Mouse (Mus musculus) liver, embryonic 13.5 days (tissue): ENCODE results near the gene Cdk2ap2. TPM values are rescaled to one million over a fixed set of nuclear protein-coding genes. Genes with fewer than 3 reads are reported as not detected.

Source experiments
- ATAC-seq: fragments of 200-750 bp; cut with Nextera tagmentation; 2 replicates; pipeline ENCODE4 v1.8.0; 2017; ENCODE audit warnings: low read depth, mild to moderate bottlenecking, moderate number of reproducible peaks, moderate library complexity
- DNase-seq: peaks from one replicate; pipeline ENCODE4 v3.0.0; 2022
- H3K27ac ChIP-seq: fragments of 300-500 bp; sonication (generic); 2 replicates; pipeline ENCODE4 v1.5.1; 2015; ENCODE audit warnings: moderate library complexity, mild to moderate bottlenecking, inconsistent platforms
- H3K27me3 ChIP-seq: fragments of 300-500 bp; sonication (generic); 2 replicates; pipeline ENCODE4 v1.6.1; 2015; ENCODE audit warnings: mild to moderate bottlenecking, inconsistent platforms
- H3K36me3 ChIP-seq: fragments of 300-500 bp; sonication (generic); 2 replicates; pipeline ENCODE4 v1.6.1; 2015; ENCODE audit warnings: mild to moderate bottlenecking, inconsistent platforms
- H3K4me1 ChIP-seq: fragments of 300-500 bp; sonication (generic); replicated peaks from 2 replicates; pipeline ENCODE4 v1.6.1; 2015; ENCODE audit warnings: inconsistent platforms
- H3K4me2 ChIP-seq: fragments of 300-500 bp; sonication (generic); 2 replicates; pipeline ENCODE4 v1.6.1; 2015; ENCODE audit warnings: inconsistent platforms, mild to moderate bottlenecking, moderate library complexity
- H3K4me3 ChIP-seq: fragments of 300-500 bp; sonication (generic); replicated peaks from 2 replicates; pipeline ENCODE4 v1.5.1; 2015; ENCODE audit warnings: mild to moderate bottlenecking, inconsistent platforms
- H3K9ac ChIP-seq: fragments of 300-500 bp; sonication (generic); 2 replicates; pipeline ENCODE4 v1.6.1; 2015; ENCODE audit warnings: mild to moderate bottlenecking, inconsistent platforms
- H3K9me3 ChIP-seq: fragments of 300-500 bp; sonication (generic); replicated peaks from 2 replicates; pipeline ENCODE4 v1.6.1; 2016; ENCODE audit warnings: inconsistent platforms
- WGBS: fragments of 180-500 bp; shearing (Covaris S2); methylation state at CpG from one replicate; pipeline ENCODE4 v1.1.7; 2015; ENCODE audit not compliant: insufficient replicate concordance; 5-methylcytosine and 5-hydroxymethylcytosine counted together
- polyA plus RNA-seq: library from polyadenylated mRNA; unstranded; fragments of >200 nt; fragmentation: Nextera tagmentation; extraction: Ambion mirVana; gene quantifications from 2 replicates; pipeline ENCODE4 v1.2.1, GENCODE M21; 2015

The Cdk2ap2 gene
- polyA plus RNA-seq, 1 experiment from 2014 or later = 94.7 TPM

DNA sequence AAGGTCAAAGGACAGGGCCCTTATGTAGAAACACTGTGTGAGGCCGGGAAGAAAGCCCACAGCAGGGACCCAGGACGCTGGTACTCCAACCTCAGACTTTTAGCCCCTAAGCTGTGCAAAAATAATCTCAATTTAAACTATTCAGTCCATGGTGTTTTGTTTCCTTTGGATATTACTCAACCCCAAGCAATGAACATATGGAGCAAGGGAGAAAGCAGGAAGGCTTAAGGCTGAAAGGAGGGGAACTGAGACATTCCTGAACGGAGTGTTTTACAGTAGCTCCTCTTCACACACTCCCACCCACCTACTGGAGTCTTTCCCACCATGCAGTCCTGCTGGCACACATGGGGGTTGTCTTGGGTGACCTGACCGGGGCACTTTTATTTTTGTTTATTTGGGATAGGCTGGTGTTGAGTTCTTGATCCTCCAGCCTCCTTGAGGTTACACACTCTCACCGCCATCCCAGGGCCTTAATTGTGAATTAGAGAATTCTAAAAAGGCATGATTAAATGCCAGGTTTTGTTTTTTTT lies 2.1 kb upstream of the Cdk2ap2 start:
- 72% methylated on average over 5 of the region's 5 CpGs for WGBS
- H3K4me1 ChIP-seq = peaks cover 43% of the 10 kb centered on the region
- no peak overlapping the region for H3K27ac ChIP-seq
- no peak overlapping the region for H3K9ac ChIP-seq
- peaks cover under 1% of the 10 kb centered on the region; the same call in 1 of the 2 replicates for H3K27me3 ChIP-seq
- no peak for DNase-seq
- H3K4me3 ChIP-seq = no peak overlapping the region
- peaks cover 6% of the 10 kb centered on the region for H3K36me3 ChIP-seq
- H3K9me3 ChIP-seq = no peaks in the 10 kb centered on the region
- H3K4me2 ChIP-seq = no peak overlapping the region
- ATAC-seq = no peak

DNA sequence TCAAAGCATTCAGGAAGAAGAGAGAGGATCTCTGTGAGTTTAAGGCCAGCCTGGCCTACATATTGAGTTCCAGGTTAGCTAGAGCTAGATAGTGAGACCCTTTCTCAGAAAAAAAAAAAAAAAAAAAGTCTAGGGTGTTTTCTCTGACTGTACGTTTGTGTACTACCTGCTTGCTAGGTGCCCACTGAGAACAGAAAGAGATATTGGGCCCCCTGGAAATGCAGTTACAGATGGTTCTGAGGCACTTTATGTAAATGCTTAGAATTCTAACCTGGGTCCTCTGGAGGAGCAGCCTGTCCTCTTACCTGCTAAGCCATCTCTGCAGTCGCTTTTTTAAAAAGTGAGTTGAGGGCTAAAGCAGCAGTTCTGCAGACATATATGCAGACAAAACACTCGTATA lies 1.2 kb upstream of the Cdk2ap2 start:
- WGBS = 61% methylated on average over 3 of the region's 3 CpGs
- peaks cover 10% of the 10 kb centered on the region for H3K27me3 ChIP-seq
- H3K4me2 ChIP-seq = peak overlapping the region; percentile 98
- H3K9ac ChIP-seq = peak overlapping the region; percentile 80; the same call in 1 of the 2 replicates
- no peak for ATAC-seq
- no peak overlapping the region for H3K27ac ChIP-seq
- peaks cover 52% of the 10 kb centered on the region for H3K4me1 ChIP-seq
- no peaks in the 10 kb centered on the region for H3K9me3 ChIP-seq
- peaks cover 6% of the 10 kb centered on the region for H3K36me3 ChIP-seq
- DNase-seq = no peak
- H3K4me3 ChIP-seq = peak overlapping the region; percentile 72

DNA sequence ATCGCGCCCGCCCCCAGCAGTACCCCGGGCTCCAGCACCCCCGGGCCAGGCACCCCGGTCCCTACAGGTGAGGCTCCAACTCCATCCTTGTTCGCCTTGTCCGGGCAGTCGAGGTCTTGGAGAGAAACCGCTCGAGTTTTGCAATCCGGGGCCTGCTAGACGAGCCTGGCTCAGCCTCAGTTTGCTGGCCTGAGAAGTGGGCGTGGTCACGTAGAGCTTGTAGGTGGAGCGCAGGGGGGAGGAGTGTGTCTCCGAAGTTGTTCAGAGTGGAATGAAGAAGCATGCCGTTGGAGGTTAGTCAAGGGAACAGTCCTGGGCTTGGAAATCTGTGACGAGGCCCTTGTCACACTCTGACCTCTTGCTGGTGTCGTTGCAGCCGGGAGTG lies 451 bp downstream of the Cdk2ap2 start:
- DNase-seq (peak; percentile 87), ATAC-seq (peak; percentile 74)
- Histone ChIP-seq H3K4me2 (peak overlapping the region; percentile 98), H3K9ac (peak overlapping the region; percentile 82), H3K27ac (peak overlapping the region; percentile 98), H3K4me1 (peaks cover 58% of the 10 kb centered on the region), H3K4me3 (peak overlapping the region; percentile 72), H3K36me3 (peaks cover 6% of the 10 kb centered on the region), H3K9me3 (no peaks in the 10 kb centered on the region), H3K27me3 (peaks cover 27% of the 10 kb centered on the region)
- WGBS = 2% methylated on average over 21 of the region's 21 CpGs

DNA sequence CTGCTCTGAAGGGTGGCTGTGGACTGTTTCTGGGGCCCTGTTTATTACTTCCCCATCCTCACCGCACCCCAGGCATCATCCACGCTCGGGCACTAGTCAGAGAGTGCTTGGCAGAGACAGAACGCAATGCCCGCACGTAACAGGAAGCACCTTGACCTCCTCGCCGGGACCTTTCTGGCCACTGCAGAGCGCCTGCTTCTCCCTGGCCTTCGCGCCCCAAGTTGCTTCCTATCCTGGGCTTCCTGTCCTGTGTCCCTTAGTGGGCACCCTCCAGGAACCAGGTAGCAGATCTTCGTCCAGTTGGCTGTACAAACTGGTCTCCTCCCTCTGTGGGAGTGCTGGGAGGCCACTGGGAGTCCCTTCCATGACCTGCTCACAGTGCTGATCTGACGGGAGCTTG lies 1.4 kb downstream of the Cdk2ap2 start:
- 77% methylated on average over 13 of the region's 13 CpGs for WGBS
- H3K27ac ChIP-seq = peak overlapping the region; percentile 76
- peaks cover 37% of the 10 kb centered on the region for H3K27me3 ChIP-seq
- ATAC-seq (no peak), DNase-seq (no peak)
- peak overlapping the region; percentile 82 for H3K9ac ChIP-seq
- peaks cover 6% of the 10 kb centered on the region for H3K36me3 ChIP-seq
- peaks cover 51% of the 10 kb centered on the region for H3K4me1 ChIP-seq
- H3K9me3 ChIP-seq = no peaks in the 10 kb centered on the region
- H3K4me2 ChIP-seq = peak overlapping the region; percentile 98
- peak overlapping the region; percentile 72 for H3K4me3 ChIP-seq

DNA sequence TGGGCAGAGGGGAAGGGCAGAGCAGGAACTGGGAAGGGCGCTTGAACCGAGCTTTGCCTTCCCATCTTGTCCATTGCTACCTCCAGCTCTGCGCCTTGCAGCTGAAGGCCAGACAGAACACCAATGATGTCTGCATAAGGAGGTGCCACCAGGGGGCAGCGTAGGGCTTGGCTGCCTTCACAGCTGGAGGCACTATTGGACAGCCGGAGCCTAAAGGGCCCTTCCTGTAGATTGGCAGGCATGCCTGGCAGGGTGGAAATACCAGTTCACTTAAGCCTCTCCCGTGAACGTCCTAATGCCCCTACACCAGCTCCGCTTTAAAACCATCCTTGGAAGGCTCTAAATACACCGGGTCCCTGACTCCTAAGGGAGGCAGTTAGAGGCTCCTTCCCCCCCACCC lies 2.1 kb downstream of the Cdk2ap2 start:
- Histone ChIP-seq H3K27me3 (peaks cover 42% of the 10 kb centered on the region), H3K4me2 (peak overlapping the region; percentile 98), H3K9ac (peak overlapping the region; percentile 82), H3K9me3 (no peaks in the 10 kb centered on the region), H3K4me1 (peaks cover 51% of the 10 kb centered on the region), H3K4me3 (peak overlapping the region; percentile 72), H3K27ac (peak overlapping the region; percentile 76), H3K36me3 (peaks cover 6% of the 10 kb centered on the region)
- WGBS = 4% methylated on average over 9 of the region's 9 CpGs
- peak; percentile 88 for DNase-seq
- ATAC-seq = 0 out of 2 replicates have a peak, but pooled peaks have one; percentile 4

DNA sequence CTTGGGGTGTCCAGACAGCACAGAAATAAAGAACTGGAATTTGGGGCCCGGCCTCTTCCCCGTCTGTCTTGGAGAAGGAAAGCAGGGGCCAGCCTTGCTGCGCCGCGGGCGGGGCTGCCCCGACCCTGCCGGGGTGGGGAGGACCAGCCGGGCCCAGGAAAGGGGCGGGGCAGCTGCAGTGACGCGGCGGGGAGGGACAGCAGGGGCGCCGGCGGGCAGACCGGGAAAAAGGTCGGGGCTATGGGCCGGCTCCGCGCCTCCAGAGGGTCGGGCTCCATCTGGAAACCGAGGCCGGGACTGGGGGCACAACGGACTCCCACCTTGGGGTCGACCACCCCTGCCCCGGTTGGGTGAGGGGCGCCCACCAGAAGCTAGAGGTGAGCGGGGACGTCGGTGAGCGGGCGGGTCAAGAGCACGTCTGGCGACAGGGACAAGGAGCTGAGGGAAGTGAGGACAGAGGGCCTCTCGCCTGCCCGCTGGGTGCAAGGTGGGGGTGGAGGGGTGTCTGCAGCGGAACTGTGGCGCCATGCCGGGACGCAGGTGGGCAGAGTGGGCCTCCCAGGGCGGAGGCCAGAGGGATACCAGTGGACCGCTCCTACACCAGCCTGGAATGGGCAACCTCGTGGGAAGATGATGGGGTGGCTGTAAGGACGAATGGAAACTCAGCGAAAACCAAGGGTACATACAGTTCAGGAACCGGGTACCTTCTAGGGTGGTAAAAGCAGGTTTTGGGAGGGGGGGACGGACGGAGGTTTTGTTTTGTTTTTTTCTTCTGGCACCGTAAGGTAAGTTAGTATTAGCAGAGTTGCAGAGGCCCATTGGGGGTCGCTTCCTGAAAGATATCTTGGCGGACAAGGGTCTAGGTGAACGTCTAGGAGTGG lies 3.1 kb downstream of the Cdk2ap2 start, which contains the start of gene Pitpnm1:
Gene Pitpnm1 (plus strand): TSS at position 162 of the 881 bp plus-strand sequence.
- 1% methylated on average over 53 of the region's 53 CpGs for WGBS
- Histone ChIP-seq H3K4me1 (peaks cover 51% of the 10 kb centered on the region), H3K4me2 (peak within 1 kb of the TSS; percentile 98), H3K4me3 (peak within 1 kb of the TSS; percentile 72), H3K27ac (peak within 1 kb of the TSS; percentile 76), H3K9ac (peak within 1 kb of the TSS; percentile 82), H3K36me3 (peaks cover 6% of the 10 kb centered on the region), H3K27me3 (peaks cover 45% of the 10 kb centered on the region), H3K9me3 (no peaks in the 10 kb centered on the region)
- DNase-seq (peak; percentile 76), ATAC-seq (no peak)

DNA sequence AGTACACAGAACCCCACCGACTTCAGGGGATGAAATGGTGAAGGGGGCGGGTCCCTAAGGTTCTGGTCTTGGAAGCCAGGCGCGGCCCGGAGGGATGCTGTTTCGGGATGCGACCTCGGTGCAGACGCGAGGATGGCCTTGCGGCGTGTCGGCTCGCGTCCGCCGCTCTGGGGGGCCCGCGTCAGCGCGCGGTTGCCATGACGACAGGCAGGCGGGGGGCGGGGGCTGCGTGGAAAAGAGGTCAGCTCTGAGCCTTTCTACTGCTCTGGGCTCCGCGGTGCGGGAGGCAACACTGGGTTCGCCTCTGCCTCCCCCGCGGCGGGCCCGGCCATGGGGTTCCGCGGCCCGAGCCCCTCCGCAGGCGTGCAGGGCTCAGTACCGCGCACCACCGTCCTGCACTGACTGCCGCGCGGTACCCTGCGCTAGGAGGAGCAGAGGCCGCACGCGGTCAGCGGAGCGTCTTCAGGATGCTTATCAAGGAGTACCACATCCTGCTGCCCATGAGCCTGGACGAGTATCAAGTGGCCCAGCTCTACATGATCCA lies 3.8 kb downstream of the Cdk2ap2 start:
- ATAC-seq = no peak
- 1% methylated on average over 52 of the region's 52 CpGs for WGBS

DNA sequence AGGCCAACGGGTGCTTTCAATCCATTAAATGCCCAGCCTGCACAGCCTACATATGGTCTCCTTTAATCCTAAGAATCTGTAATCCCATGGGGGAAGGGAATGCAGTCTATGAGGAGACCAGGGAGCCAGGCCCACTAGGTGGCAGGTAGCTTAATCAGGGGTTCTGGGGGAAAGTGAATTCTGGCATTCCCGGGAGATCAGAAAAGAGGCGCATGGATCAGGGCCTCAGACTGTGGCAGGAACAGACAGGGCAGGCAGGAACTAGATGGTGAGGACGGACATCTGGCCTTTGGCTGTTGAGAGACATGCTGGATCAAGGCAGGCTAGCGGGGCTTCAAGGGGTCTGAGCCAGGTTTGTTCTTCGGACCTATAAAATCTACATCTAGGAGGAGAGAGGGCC lies 4.5 kb downstream of the Cdk2ap2 start:
- Histone ChIP-seq H3K36me3 (peaks cover 6% of the 10 kb centered on the region), H3K27me3 (peaks cover 48% of the 10 kb centered on the region), H3K27ac (no peak overlapping the region), H3K4me2 (peak overlapping the region; percentile 98; the same call in 1 of the 2 replicates), H3K4me3 (peak overlapping the region; percentile 72), H3K9ac (no peak overlapping the region), H3K4me1 (peaks cover 43% of the 10 kb centered on the region), H3K9me3 (no peaks in the 10 kb centered on the region)
- no peak for ATAC-seq
- 70% methylated on average over 6 of the region's 6 CpGs for WGBS
- DNase-seq = no peak

More for the DNA sequence above, 3.8 kb downstream of the Cdk2ap2 start:
- Histone ChIP-seq H3K4me2 (peak overlapping the region; percentile 98), H3K27me3 (peaks cover 48% of the 10 kb centered on the region), H3K4me1 (peaks cover 50% of the 10 kb centered on the region), H3K4me3 (peak overlapping the region; percentile 72), H3K27ac (no peak overlapping the region), H3K36me3 (peaks cover 6% of the 10 kb centered on the region), H3K9ac (peak overlapping the region; percentile 75), H3K9me3 (no peaks in the 10 kb centered on the region)
- DNase-seq = no peak

DNA sequence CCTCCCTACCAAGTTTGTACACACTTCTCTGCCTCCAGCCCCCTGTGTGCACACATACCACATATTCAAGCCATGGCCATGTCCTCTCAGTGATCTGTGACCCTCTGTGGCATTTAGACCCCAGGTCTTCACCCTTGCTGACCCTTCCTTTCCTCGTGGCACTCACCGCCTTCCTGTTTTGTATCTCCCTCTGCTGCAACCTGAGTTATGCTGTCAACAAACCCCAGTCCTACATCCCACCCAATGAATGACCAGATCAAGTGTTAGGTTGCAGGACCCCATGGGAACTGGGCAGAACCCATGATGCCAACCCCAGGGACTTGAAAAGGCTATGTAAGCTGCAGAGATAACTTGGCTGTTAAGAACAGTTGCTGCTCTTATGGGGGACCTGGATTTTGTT lies 5.1 kb downstream of the Cdk2ap2 start:
- Histone ChIP-seq H3K9me3 (no peaks in the 10 kb centered on the region), H3K27me3 (peaks cover 48% of the 10 kb centered on the region), H3K9ac (no peak overlapping the region), H3K27ac (no peak overlapping the region), H3K36me3 (peaks cover 6% of the 10 kb centered on the region), H3K4me2 (no peak overlapping the region), H3K4me1 (peaks cover 40% of the 10 kb centered on the region), H3K4me3 (no peak overlapping the region)
- 73% methylated on average over 2 of the region's 2 CpGs for WGBS
- no peak for DNase-seq
- ATAC-seq = no peak

DNA sequence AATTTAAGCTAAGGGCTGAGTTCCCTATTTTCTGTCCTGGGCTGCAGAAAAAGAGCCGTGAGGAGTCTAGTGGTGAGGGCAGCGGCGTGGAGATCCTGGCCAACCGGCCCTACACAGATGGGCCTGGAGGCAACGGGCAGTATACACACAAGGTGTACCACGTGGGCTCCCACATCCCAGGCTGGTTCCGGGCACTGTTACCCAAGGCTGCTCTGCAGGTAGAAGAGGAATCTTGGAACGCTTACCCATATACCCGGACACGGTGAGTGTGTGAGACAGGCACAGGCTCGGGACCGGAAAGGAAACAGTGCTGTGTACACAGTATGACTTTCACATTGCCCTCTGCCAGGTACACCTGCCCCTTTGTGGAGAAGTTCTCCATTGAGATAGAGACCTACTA lies 5.6 kb downstream of the Cdk2ap2 start:
- Histone ChIP-seq H3K27ac (no peak overlapping the region), H3K27me3 (peaks cover 48% of the 10 kb centered on the region), H3K4me2 (no peak overlapping the region), H3K36me3 (peaks cover 6% of the 10 kb centered on the region), H3K9ac (no peak overlapping the region), H3K9me3 (no peaks in the 10 kb centered on the region), H3K4me3 (no peak overlapping the region), H3K4me1 (peaks cover 39% of the 10 kb centered on the region)
- DNase-seq = no peak
- WGBS = 82% methylated on average over 12 of the region's 12 CpGs
- ATAC-seq = no peak

DNA sequence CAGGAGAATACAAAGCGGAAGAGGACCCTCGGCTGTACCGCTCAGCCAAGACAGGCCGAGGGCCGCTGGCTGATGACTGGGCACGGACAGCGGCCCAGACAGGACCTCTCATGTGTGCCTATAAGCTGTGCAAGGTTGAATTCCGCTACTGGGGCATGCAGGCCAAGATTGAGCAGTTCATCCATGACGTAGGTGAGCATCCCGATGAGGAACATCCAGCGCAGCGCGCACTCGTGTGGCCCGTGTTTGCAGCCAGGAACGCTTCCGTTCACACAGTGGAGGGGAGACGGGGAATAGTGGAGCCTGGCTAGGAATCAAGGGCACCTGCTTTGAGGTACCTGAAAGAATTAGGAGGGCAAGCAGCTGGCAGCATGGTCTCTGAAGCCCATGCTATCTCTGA lies 6.3 kb downstream of the Cdk2ap2 start:
- Histone ChIP-seq H3K27me3 (peaks cover 48% of the 10 kb centered on the region), H3K4me1 (peaks cover 32% of the 10 kb centered on the region), H3K9me3 (no peaks in the 10 kb centered on the region), H3K9ac (no peak overlapping the region), H3K36me3 (peaks cover 4% of the 10 kb centered on the region), H3K4me2 (no peak overlapping the region), H3K27ac (no peak overlapping the region), H3K4me3 (no peak overlapping the region)
- WGBS = 87% methylated on average over 18 of the region's 18 CpGs
- ATAC-seq (no peak), DNase-seq (no peak)
